Mouse (Mus musculus) central nervous system, embryonic 11.5 days (tissue): Measurements from ENCODE around the gene Ccdc150. TPM values are rescaled to one million over a fixed set of nuclear protein-coding genes. Genes with fewer than 3 reads are reported as not detected.

Experiments used
- polyA plus RNA-seq: library from polyadenylated mRNA; depleted of rRNA; stranded (reverse); fragments of >200 nt; gene quantifications from 2 replicates; pipeline ENCODE4 v1.2.3, GENCODE M21; 2012; rRNA removed

The Ccdc150 gene
- polyA plus RNA-seq: 1.2 and 2.2 TPM in 2 replicates

GRCm38 (mm10) chr1:54250158-54250866 is at the start of gene Ccdc150:
Ccdc150 (plus strand) TSS chr1:54250683.

Other genes starting within 250 kb of the Ccdc150 start
- gene Hecw2, start 55.5 kb upstream of the Ccdc150 start, polyA plus RNA-seq: 1.5 and 2.8 TPM in 2 replicates
- gene Gtf3c3, start 188.3 kb downstream of the Ccdc150 start, polyA plus RNA-seq: 21.9 and 24.7 TPM in 2 replicates